Mouse (Mus musculus) liver, embryonic 14.5 days (tissue): ENCODE data around the gene Card14.

Source experiments
- CTCF ChIP-seq: IDR thresholded peaks from 2 replicates; pipeline ENCODE4 v1.5.1; 2016; ENCODE audit warnings: antibody characterized with exemption, low read depth, control low read depth
- EP300 ChIP-seq: IDR thresholded peaks from 2 replicates; pipeline ENCODE4 v1.6.1; 2016; ENCODE audit warnings: antibody characterized with exemption, low read depth

- peak; percentile 69 for TF ChIP-seq CTCF
- TF ChIP-seq EP300 = no peak
Observed at GRCm38 (mm10) chr11:119325068-119325467, 17.5 kb downstream of the Card14 start.
